Mouse (Mus musculus) adrenal gland, postnatal 14 days (tissue): Measurements from ENCODE around the gene Fbxl4. TPM values are rescaled to one million over a fixed set of nuclear protein-coding genes. Genes with fewer than 3 reads are reported as not detected.
"Not testable (repeated sequence)": the region's sequence is repeated elsewhere in the genome, so short reads cannot be mapped to it uniquely, and the experiment has no call there.

Experiments used
- DNase-seq: peaks from one replicate; pipeline ENCODE4 v3.0.0; 2021; ENCODE audit warnings: mixed read lengths
- long read RNA-seq, 2 experiments: library from polyadenylated mRNA; stranded (forward); transcript quantifications; one replicate each; pipeline ENCODE4 v2.0.0; 2021
- total RNA-seq: library from RNA; stranded (reverse); gene quantifications from 2 replicates; pipeline ENCODE4 v1.2.3, GENCODE M21; 2021

Fbxl4 gene
- total RNA-seq, result 15.6 and 18.2 TPM in 2 replicates
- long read RNA-seq, experiment 1, transcript Fbxl4-201 (9 exons, 2,546 nt), result major isoform, 22 of 25 reads
- long read RNA-seq, experiment 1, partial matches to known transcripts, result 0 of 25 reads
- long read RNA-seq, experiment 1, other reads (novel, unspliced or antisense), result 2 of 25 reads
- long read RNA-seq, experiment 2, transcript Fbxl4-201 (9 exons, 2,546 nt), result major isoform, 15 of 17 reads
- long read RNA-seq, experiment 2, partial matches to known transcripts, result 0 of 17 reads
- long read RNA-seq, experiment 2, other reads (novel, unspliced or antisense), result 2 of 17 reads

GRCm38 (mm10) chr4:22357266-22357930, at the start of gene Fbxl4:
Fbxl4 (plus strand) TSS chr4:22357543.
- peak; percentile 92 for DNase-seq

- DNase-seq, result no peak
Measured at GRCm38 (mm10) chr4:22314564-22314963, 42.8 kb upstream of the Fbxl4 start.

- DNase-seq, result no peak
Measured at GRCm38 (mm10) chr4:22342816-22343573, 14.3 kb upstream of the Fbxl4 start.

GRCm38 (mm10) chr4:22349086-22349485, 8.3 kb upstream of the Fbxl4 start:
- DNase-seq, result not testable (repeated sequence)

GRCm38 (mm10) chr4:22357931-22358300, 573 bp downstream of the Fbxl4 start:
- no peak for DNase-seq

GRCm38 (mm10) chr4:22358487-22358886, 1.1 kb downstream of the Fbxl4 start:
- no peak for DNase-seq

- peak; percentile 52 for DNase-seq
Measured at GRCm38 (mm10) chr4:22367368-22367767, 10.0 kb downstream of the Fbxl4 start.

- peak; percentile 14 for DNase-seq
Measured at GRCm38 (mm10) chr4:22378516-22378915, 21.2 kb downstream of the Fbxl4 start.

- DNase-seq, result peak; percentile 15
Measured at GRCm38 (mm10) chr4:22380646-22381045, 23.3 kb downstream of the Fbxl4 start.

GRCm38 (mm10) chr4:22383528-22384265, 26.4 kb downstream of the Fbxl4 start:
- DNase-seq, result no peak

GRCm38 (mm10) chr4:22390045-22390444, 32.7 kb downstream of the Fbxl4 start:
- DNase-seq, result no peak

GRCm38 (mm10) chr4:22392777-22393473, 35.6 kb downstream of the Fbxl4 start:
- DNase-seq, result no peak

GRCm38 (mm10) chr4:22395404-22395803, 38.1 kb downstream of the Fbxl4 start:
- DNase-seq, result no peak

GRCm38 (mm10) chr4:22396484-22397000, 39.2 kb downstream of the Fbxl4 start:
- no peak for DNase-seq

- DNase-seq, result no peak
Measured at GRCm38 (mm10) chr4:22397003-22397402, 39.7 kb downstream of the Fbxl4 start.

GRCm38 (mm10) chr4:22402032-22402431, 44.7 kb downstream of the Fbxl4 start:
- DNase-seq, result no peak

- DNase-seq, result no peak
Measured at GRCm38 (mm10) chr4:22402930-22403329, 45.6 kb downstream of the Fbxl4 start.

- DNase-seq, result no peak
Measured at GRCm38 (mm10) chr4:22420627-22421026, 63.3 kb downstream of the Fbxl4 start.

GRCm38 (mm10) chr4:22422400-22422799, 65.1 kb downstream of the Fbxl4 start:
- no peak for DNase-seq

GRCm38 (mm10) chr4:22428150-22428549, 70.8 kb downstream of the Fbxl4 start:
- DNase-seq, result no peak

- no peak for DNase-seq
Measured at GRCm38 (mm10) chr4:22469575-22469974, 112.2 kb downstream of the Fbxl4 start.
